9 mouse cellular contexts compared by ENCODE assay signal in the genomic region with DNA sequence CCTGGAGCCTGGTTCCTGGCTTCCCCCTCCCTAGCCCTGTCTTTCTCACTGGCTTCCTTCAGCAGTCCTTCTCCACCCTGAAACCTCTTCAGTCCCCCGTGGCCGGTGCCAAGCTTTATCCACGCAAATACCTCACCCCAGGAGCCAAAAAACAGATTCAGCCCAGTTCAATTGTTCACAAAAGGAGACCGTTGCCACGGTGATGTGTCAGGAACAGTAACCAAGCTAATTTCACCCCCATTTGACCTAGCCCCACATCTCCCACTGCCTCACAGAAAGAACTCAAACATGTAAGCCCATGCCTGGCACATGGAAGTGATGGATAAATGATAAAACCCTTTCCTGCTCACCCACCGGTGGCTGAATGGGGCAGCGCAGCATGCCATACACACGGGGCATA. TPM values are rescaled to one million over a fixed set of nuclear protein-coding genes. Genes with fewer than 3 reads are reported as not detected.
DNase-seq lines count a peak whose midpoint lies in the region; ATAC-seq lines count a peak whose summit lies in the region.
"Had no signal": no experiment of that assay in that cellular context is flagged by ENCODE, and none has a peak within 500 bp of the region (broad histone marks: within the 10 kb centered on the region; RNA-seq: fewer than 3 reads in every experiment).

No protein-coding gene starts in this region.

- H3K4me1 ChIP-seq in kidney, embryonic 15.5 days = peaks cover 88% of the 10 kb centered on the region
- peaks cover 19% of the 10 kb centered on the region for H3K4me1 ChIP-seq in forebrain, embryonic 11.5 days (replicated peaks; ENCODE audit: control insufficient read depth, insufficient read depth, low read length)
- peaks cover 17% of the 10 kb centered on the region for H3K4me1 ChIP-seq in liver, embryonic 11.5 days (replicated peaks; ENCODE audit: control insufficient read depth, insufficient read depth, low read length)

- H3K27me3 ChIP-seq in kidney, embryonic 15.5 days = peaks cover 14% of the 10 kb centered on the region; the same call in 1 of the 2 replicates
- peaks cover 21% of the 10 kb centered on the region for H3K27me3 ChIP-seq in forebrain, embryonic 11.5 days (ENCODE audit: control insufficient read depth, insufficient read depth, low read length)
- H3K27me3 ChIP-seq in liver, embryonic 11.5 days (replicated peaks; ENCODE audit: control insufficient read depth, insufficient read depth, low read length) = peaks cover 50% of the 10 kb centered on the region

- peaks cover 5% of the 10 kb centered on the region for H3K36me3 ChIP-seq in kidney, embryonic 15.5 days
- H3K36me3 ChIP-seq in forebrain, embryonic 11.5 days (ENCODE audit: control insufficient read depth, insufficient read depth, low read length) = no peaks in the 10 kb centered on the region
- no peaks in the 10 kb centered on the region for H3K36me3 ChIP-seq in liver, embryonic 11.5 days (ENCODE audit: control insufficient read depth, insufficient read depth, low read length)

- H3K9me3 ChIP-seq in kidney, embryonic 15.5 days (replicated peaks) = no peaks in the 10 kb centered on the region
- H3K9me3 ChIP-seq in forebrain, embryonic 11.5 days (ENCODE audit: control insufficient read depth, low read length) = no peaks in the 10 kb centered on the region
- no peaks in the 10 kb centered on the region for H3K9me3 ChIP-seq in liver, embryonic 11.5 days (ENCODE audit: control insufficient read depth, low read length)

- H3K27ac ChIP-seq in kidney, embryonic 15.5 days = peak overlapping the region; percentile 87
- H3K27ac ChIP-seq in forebrain, embryonic 11.5 days (ENCODE audit: low read depth, low read length) = no peak overlapping the region
- H3K27ac ChIP-seq in liver, embryonic 11.5 days (ENCODE audit: low read depth, low read length) = no peak overlapping the region
- H3K27ac ChIP-seq: liver, embryonic 14.5 days had no signal

- WGBS in kidney, embryonic 15.5 days = 16% methylated on average over 8 of the region's 8 CpGs
- 10% methylated on average over 8 of the region's 8 CpGs for WGBS in forebrain, embryonic 11.5 days
- whole genome bisulfite sequencing in liver, embryonic 11.5 days = 33% methylated on average over 8 of the region's 8 CpGs

- peak overlapping the region; percentile 96 for H3K4me2 ChIP-seq in kidney, embryonic 15.5 days
- H3K4me2 ChIP-seq in forebrain, embryonic 11.5 days (ENCODE audit: low read depth, low read length, severe bottlenecking) = peak overlapping the region; percentile 93; the same call in 1 of the 2 replicates
- H3K4me2 ChIP-seq in liver, embryonic 11.5 days = peak overlapping the region; percentile 90; the same call in 1 of the 2 replicates

- H3K9ac ChIP-seq in kidney, embryonic 15.5 days = peak overlapping the region; percentile 51
- H3K9ac ChIP-seq in forebrain, embryonic 11.5 days (ENCODE audit: low read length) = no peak overlapping the region; the same call in 1 of the 2 replicates
- H3K9ac ChIP-seq in liver, embryonic 11.5 days (ENCODE audit: low read depth, low read length) = no peak overlapping the region
- H3K9ac ChIP-seq: liver, embryonic 14.5 days had no signal

- ATAC-seq in kidney, embryonic 15.5 days (replicated peaks; ENCODE audit: low FRiP score) = no peak
- no peak for ATAC-seq in forebrain, embryonic 11.5 days (replicated peaks; ENCODE audit: low FRiP score)
- ATAC-seq in liver, embryonic 11.5 days (replicated peaks; ENCODE audit: low FRiP score) = no peak
- no peak for ATAC-seq in activated CD4-positive, CD25-positive, alpha-beta regulatory T cell, adult 4 months

- DNase-seq in kidney, postnatal 10 days = no peak
- peak; percentile 59 for DNase-seq in MN1 (ENCODE audit: low spot score)
- DNase-seq in forebrain, embryonic 11.5 days (ENCODE audit: low spot score) = peak; percentile 57
- DNase-seq in liver, embryonic 11.5 days (ENCODE audit: low spot score) = no peak
- DNase-seq in spleen, postnatal 4 days (ENCODE audit: low spot score in 2 of 2) = no peak
- no peak for DNase-seq in urinary bladder, postnatal 4 days (ENCODE audit: low spot score in 2 of 2)

- peak overlapping the region; percentile 54 for H3K4me3 ChIP-seq in kidney, embryonic 15.5 days (replicated peaks)
- peak overlapping the region; percentile 39; the same call in 1 of the 2 replicates for H3K4me3 ChIP-seq in forebrain, embryonic 11.5 days (ENCODE audit: low read depth, low read length)
- peak overlapping the region; percentile 53 for H3K4me3 ChIP-seq in liver, embryonic 11.5 days (ENCODE audit: low read depth, low read length)

RNA-seq across cellular contexts. Expression of a gene that starts 1.6 kb away (rescaled TPM):
- polyA plus RNA-seq in kidney, embryonic 15.5 days (2015; fragmentation: Nextera tagmentation; extraction: Ambion mirVana) = 23.0 and 29.7 TPM in 2 replicates
- 4.8 and 5.5 TPM in 2 replicates for polyA plus RNA-seq in forebrain, embryonic 11.5 days (2014; fragmentation: Nextera tagmentation; extraction: Ambion mirVana)
- 4.1 and 4.5 TPM in 2 replicates for polyA plus RNA-seq in liver, embryonic 11.5 days (2014; fragmentation: Nextera tagmentation; extraction: Ambion mirVana)
- polyA plus RNA-seq in activated CD4-positive, CD25-positive, alpha-beta regulatory T cell, adult 4 months (2017; shearing (Covaris generic)) = not detected

RNA-seq across cellular contexts. Expression of a gene that starts 12.1 kb away (rescaled TPM):
- polyA plus RNA-seq in kidney, embryonic 15.5 days (2015; fragmentation: Nextera tagmentation; extraction: Ambion mirVana) = 57.5 and 58.8 TPM in 2 replicates
- polyA plus RNA-seq in forebrain, embryonic 11.5 days (2014; fragmentation: Nextera tagmentation; extraction: Ambion mirVana) = 32.1 and 32.9 TPM in 2 replicates
- polyA plus RNA-seq in liver, embryonic 11.5 days (2014; fragmentation: Nextera tagmentation; extraction: Ambion mirVana) = 55.0 and 62.1 TPM in 2 replicates
- polyA plus RNA-seq in activated CD4-positive, CD25-positive, alpha-beta regulatory T cell, adult 4 months (2017; shearing (Covaris generic)) = 10 to 100 TPM; 23.6 to 29.0 TPM

RNA-seq across cellular contexts. Expression of a gene that starts 35.1 kb away (rescaled TPM):
- 0.36 and 0.85 TPM in 2 replicates for polyA plus RNA-seq in kidney, embryonic 15.5 days (2015; fragmentation: Nextera tagmentation; extraction: Ambion mirVana)
- polyA plus RNA-seq in forebrain, embryonic 11.5 days (2014; fragmentation: Nextera tagmentation; extraction: Ambion mirVana) = 0.33 TPM in 1 of 2 replicates, not detected in the other
- polyA plus RNA-seq in liver, embryonic 11.5 days (2014; fragmentation: Nextera tagmentation; extraction: Ambion mirVana) = not detected in 2 replicates
- under 1 TPM in 1 of 2 experiments, not detected in 1; 0.33 TPM for polyA plus RNA-seq in activated CD4-positive, CD25-positive, alpha-beta regulatory T cell, adult 4 months (2017; shearing (Covaris generic))

Comparison
In these comparisons a context has a peak if more than half of its experiments do, and no peak if none do; other contexts are left out.
1. DNase-seq: peak in MN1 (single experiment) and forebrain, embryonic 11.5 days (single experiment); none in kidney, postnatal 10 days (single experiment), liver, embryonic 11.5 days (single experiment), spleen, postnatal 4 days (0 of 2) and urinary bladder, postnatal 4 days (0 of 2).
2. Peak in every context shown above with its lines, with median percentiles within 50 percentile points of each other: H3K4me2 ChIP-seq and H3K4me3 ChIP-seq.